Mouse (Mus musculus): ENCODE measurements around the gene Pla2g7. TPM values are rescaled to one million over a fixed set of nuclear protein-coding genes. Genes with fewer than 3 reads are reported as not detected.
A peak's percentile ranks its signal among the peaks of the same experiment; 100 is the strongest.

Pla2g7 gene
- total RNA-seq, 2 experiments from 2014 or later, result 3.0 TPM

DNA sequence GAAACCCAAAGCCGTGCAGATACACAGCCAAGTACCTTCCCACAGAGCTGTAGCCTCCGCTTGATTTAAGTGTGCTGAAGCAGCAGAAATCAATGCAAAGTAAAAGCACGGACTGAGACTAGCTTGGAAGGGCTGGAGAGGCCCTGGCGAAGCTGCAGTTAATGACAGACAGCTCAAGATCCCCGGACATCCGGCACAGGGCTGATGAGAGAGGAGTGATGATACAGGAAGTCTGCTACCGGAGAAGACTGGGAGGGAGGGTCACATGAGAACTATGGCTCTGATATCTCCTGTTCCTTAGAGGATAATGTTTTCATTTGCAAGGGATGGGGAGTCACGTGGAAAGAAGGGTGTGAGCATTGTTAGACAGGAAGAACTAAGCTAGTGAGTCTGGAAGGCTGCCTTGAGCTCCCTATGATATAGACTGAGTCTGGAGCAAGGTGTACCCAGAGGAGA is 13.1 kb downstream of the Pla2g7 start:
- DNase-seq, result peak; percentile 40

- DNase-seq, result no peak
Measured at GRCm38 (mm10) chr17:43584771-43585170, 16.9 kb downstream of the Pla2g7 start.

GRCm38 (mm10) chr17:43587278-43587677 is 19.4 kb downstream of the Pla2g7 start:
- no peak for DNase-seq

DNA sequence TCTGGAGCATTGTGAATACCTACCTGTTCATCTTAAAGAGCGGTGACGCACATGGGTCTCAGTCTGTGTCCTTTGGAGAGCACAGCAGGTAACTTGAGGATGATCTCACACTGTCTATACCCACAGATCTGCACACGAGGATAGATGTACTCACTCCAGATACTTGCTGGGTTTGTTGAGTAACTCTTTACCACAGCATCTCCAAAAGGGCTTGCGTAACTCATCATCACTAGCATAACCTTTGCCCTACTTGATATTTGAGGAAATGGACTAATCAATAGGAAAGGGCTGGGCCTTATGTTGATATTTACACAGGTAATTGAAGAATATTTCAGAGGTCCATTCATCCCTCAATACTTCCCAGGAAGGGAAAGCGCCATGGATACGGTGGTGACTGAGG is 21.9 kb downstream of the Pla2g7 start:
- no peak for DNase-seq

- DNase-seq, result no peak
Measured at GRCm38 (mm10) chr17:43590531-43590930, 22.6 kb downstream of the Pla2g7 start.

GRCm38 (mm10) chr17:43592296-43593291 is 24.7 kb downstream of the Pla2g7 start:
- DNase-seq, result no peak

DNA sequence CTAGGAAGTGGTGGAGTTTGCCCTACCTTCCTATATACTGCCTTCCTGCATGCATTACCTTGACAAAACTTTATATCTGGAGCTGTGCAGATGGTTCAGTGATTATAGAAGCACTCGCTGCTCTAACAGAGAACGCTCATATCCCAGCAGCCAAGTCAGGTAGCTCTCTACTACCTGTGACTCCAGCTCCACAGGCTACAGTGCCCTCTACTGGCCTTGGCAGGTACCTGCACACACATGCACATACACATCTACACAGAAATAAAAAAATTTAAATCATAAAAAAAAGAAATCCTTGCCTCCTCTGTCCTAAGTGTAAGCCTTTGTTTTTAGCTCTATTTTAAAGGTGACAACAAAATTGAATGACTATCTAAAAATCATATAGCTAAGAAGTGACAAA is 29.8 kb downstream of the Pla2g7 start:
- no peak for DNase-seq

- DNase-seq, result no peak
Measured at GRCm38 (mm10) chr17:43598706-43599105, 30.8 kb downstream of the Pla2g7 start.

- DNase-seq, result peak; percentile 84
Measured at GRCm38 (mm10) chr17:43606704-43607103, 38.8 kb downstream of the Pla2g7 start.

GRCm38 (mm10) chr17:43611586-43611985 is 43.7 kb downstream of the Pla2g7 start:
- DNase-seq, result peak; percentile 53

- no peak for DNase-seq
Measured at GRCm38 (mm10) chr17:43612221-43612620, 44.3 kb downstream of the Pla2g7 start.

- no peak for DNase-seq
Measured at GRCm38 (mm10) chr17:43619156-43619555, 51.3 kb downstream of the Pla2g7 start.

DNA sequence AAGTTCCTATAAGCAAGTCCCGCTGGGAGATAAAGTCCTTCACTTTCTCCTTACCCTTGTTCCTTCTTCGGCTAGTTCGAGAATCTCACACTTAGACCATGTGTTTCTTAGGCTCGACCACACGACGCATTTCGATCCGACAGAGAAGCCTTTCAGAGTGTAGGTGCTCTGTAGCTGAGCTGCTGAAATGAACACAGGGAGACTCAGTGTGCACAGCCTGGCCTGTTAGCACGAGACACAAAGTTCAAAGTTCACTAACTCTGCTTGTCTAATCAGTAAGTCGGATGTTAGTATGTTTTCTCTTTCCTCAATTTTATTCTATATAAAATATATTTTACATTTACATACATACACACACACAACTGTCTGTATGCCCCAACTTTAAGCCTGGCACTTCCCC is 54.2 kb downstream of the Pla2g7 start:
- no peak for DNase-seq

- DNase-seq, result no peak
Measured at GRCm38 (mm10) chr17:43628246-43628645, 60.3 kb downstream of the Pla2g7 start.

GRCm38 (mm10) chr17:43629026-43629495 is 61.2 kb downstream of the Pla2g7 start:
- no peak for DNase-seq

GRCm38 (mm10) chr17:43629496-43630426 is 61.9 kb downstream of the Pla2g7 start, which contains the start of gene Tdrd6:
Gene Tdrd6 (minus strand): TSS chr17:43630299.
- peak; percentile 17 for DNase-seq

DNA sequence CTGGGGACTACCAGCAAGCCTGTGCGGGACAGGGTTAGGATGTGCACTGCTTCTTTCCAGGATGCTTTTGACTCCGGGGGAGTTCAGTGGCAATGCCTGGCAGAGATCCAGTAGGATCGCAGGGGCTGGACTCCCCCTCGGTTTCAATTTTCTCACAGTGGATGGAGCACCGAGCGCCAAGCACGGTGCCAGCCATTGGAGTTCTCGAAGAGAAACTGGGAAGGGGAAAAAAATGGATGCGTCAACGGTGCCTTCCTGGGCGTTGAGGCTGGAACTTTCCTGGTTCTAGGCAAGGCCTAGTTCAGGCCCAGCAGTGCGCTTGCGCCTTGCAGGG is 62.5 kb downstream of the Pla2g7 start:
- no peak for DNase-seq

DNA sequence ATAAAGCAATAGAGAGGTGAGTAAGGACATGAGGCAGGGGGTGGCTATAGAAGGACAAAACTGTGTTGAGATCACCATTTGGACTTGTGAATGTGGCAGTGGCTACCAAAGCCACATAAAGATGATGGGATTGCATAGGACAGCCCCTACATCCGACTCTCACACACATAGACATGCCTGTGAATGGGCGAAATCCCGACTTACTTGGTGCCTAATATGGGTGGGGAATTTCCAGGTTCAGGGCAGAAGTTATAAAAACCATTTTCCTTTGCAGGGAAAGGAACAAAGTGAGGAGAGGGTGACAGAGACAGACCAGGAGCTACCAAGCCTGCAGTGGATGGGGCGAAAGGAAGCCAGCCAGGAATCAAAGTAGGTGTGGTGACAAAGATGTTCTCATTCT is 69.2 kb downstream of the Pla2g7 start:
- no peak for DNase-seq

GRCm38 (mm10) chr17:43640825-43641224 is 72.9 kb downstream of the Pla2g7 start:
- no peak for DNase-seq

- DNase-seq, result no peak
Measured at GRCm38 (mm10) chr17:43643191-43643590, 75.3 kb downstream of the Pla2g7 start.

DNA sequence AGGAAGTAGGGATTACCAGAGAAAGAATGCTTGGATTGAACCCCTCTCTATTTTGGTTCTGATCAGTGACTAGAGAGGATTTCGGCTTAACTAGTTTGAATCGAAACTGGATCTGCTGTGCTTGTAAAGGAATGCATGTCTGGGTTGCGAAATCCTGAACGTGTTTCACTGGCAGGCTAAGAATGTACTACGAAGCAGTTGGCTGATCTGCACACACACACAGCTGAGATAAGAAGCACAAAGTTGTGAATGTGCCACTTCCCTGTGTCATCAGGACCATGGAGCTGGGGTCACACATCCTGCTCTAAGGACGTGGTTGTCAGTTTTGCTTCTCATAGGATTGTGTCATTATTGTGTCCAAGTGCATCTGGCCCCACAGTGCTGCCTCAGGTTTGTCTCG is 76.5 kb downstream of the Pla2g7 start:
- no peak for DNase-seq

DNA sequence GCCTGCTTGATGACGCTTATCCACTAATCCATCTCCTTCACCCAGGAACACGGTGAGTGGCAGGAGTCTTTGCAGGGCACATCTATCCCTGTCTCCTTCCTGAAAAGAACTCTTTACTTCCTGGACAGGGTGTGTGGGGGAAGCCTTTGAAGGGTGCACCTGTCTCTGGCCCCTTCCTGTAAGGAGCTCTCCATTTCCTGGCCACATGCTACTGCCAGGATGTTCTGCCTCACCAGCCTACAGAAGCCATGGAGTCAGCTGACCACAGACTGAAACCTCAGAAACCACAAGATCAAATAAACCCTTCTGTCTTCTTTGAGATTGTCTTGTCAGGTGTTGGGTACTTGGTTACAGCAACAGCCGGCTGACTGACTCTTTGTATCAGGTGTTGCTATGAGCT is 77.2 kb downstream of the Pla2g7 start:
- DNase-seq, result no peak

DNA sequence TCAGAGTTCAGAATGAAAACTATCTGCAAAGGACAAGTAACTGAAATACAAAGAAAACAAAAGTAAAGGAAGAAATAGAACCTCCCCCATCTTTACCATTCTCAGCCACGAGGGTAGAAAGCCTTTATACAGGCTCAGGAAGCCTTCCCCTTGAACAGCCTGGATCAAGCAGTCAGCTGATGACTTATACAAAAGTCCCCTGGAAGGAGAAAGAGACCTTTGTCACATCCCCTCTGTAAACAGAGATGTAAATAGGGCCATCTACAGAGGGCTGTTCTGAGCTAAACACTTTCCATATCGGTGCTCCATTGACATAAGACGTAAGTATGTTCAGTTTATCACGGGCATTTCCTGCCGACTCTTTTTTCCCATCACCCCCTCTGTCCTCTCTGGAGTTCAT is 79.0 kb downstream of the Pla2g7 start:
- no peak for DNase-seq

All from heart, postnatal 4 days (tissue).